9 mouse cellular contexts compared by ENCODE assay signal in the genomic region with DNA sequence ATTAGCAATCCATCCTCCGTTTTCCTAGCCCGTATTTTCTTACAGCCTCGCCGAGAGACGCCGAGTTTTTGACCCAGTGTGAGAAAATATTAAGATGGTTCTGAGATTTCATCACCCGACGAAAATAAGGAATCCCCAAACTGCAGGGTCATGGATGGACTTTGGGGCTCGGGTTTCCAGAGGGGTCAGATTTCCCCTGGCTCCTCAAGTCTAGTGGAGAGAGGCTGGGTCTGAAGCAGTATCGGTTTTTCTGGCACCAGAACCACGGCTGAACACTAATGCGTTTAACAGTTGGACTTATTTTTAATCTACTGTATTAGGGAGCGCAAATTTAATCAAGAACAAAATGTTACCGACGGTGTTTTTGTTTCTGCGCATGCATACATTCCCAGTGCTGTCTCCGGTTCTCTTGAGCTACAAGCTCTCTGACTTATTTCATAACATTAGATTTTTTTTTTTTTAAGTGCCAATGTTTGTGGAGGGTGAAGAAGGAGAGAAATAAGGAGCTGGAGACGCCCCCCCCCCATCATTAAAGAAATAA.
A peak's percentile ranks its signal among the peaks of the same experiment; 100 is the strongest.
DNase-seq lines count a peak whose midpoint lies in the region; ATAC-seq and TF ChIP-seq lines count a peak whose summit lies in the region.
"Had no signal": no experiment of that assay in that cellular context is flagged by ENCODE, and none has a peak within 500 bp of the region (broad histone marks: within the 10 kb centered on the region; RNA-seq: fewer than 3 reads in every experiment).

No protein-coding gene starts in this region.

- TF ChIP-seq CTCF in layer of hippocampus, adult 2 months (conservative IDR thresholded peaks at IDR 0.05): no peak
- no peak for TF ChIP-seq CTCF in gastrocnemius, adult 2 months (IDR thresholded peaks at IDR 0.05)

- H3K27me3 ChIP-seq in kidney, embryonic 15.5 days: no peaks in the 10 kb centered on the region
- H3K27me3 ChIP-seq in neural tube, embryonic 13.5 days: no peaks in the 10 kb centered on the region
- H3K27me3 ChIP-seq in forebrain, embryonic 16.5 days (replicated peaks; ENCODE audit: control insufficient read depth, insufficient read depth, low read length): no peaks in the 10 kb centered on the region
- H3K27me3 ChIP-seq: liver, embryonic 12.5 days had no signal

- no peaks in the 10 kb centered on the region for H3K36me3 ChIP-seq in kidney, embryonic 15.5 days
- H3K36me3 ChIP-seq in neural tube, embryonic 13.5 days: no peaks in the 10 kb centered on the region
- no peaks in the 10 kb centered on the region for H3K36me3 ChIP-seq in forebrain, embryonic 16.5 days (ENCODE audit: control insufficient read depth, insufficient read depth)
- H3K36me3 ChIP-seq: liver, embryonic 12.5 days had no signal

- no peaks in the 10 kb centered on the region for H3K9me3 ChIP-seq in kidney, embryonic 15.5 days (replicated peaks)
- H3K9me3 ChIP-seq in neural tube, embryonic 13.5 days: no peaks in the 10 kb centered on the region
- H3K9me3 ChIP-seq in forebrain, embryonic 16.5 days (ENCODE audit: control insufficient read depth, low read length): no peaks in the 10 kb centered on the region
- H3K9me3 ChIP-seq: liver, embryonic 12.5 days had no signal

- H3K4me1 ChIP-seq in kidney, embryonic 15.5 days: peaks cover 59% of the 10 kb centered on the region
- H3K4me1 ChIP-seq in neural tube, embryonic 13.5 days (replicated peaks): peaks cover 33% of the 10 kb centered on the region
- peaks cover 15% of the 10 kb centered on the region for H3K4me1 ChIP-seq in forebrain, embryonic 16.5 days (replicated peaks; ENCODE audit: control insufficient read depth, insufficient read depth, low read length)
- H3K4me1 ChIP-seq: liver, embryonic 12.5 days had no signal

- H3K4me3 ChIP-seq in layer of hippocampus, adult 2 months: peak overlapping the region; percentile 2; the same call in 1 of the 2 replicates
- peak overlapping the region; percentile 63 for H3K4me3 ChIP-seq in gastrocnemius, adult 2 months
- H3K4me3 ChIP-seq in kidney, embryonic 15.5 days (replicated peaks): peak overlapping the region; percentile 7; the same call in 1 of the 2 replicates
- no peak overlapping the region for H3K4me3 ChIP-seq in neural tube, embryonic 13.5 days
- no peak overlapping the region for H3K4me3 ChIP-seq in forebrain, embryonic 16.5 days (replicated peaks; ENCODE audit: low read length)
- H3K4me3 ChIP-seq: liver, embryonic 12.5 days had no signal

- DNase-seq in layer of hippocampus, adult 2 months (ENCODE audit: low spot score in 2 of 2): no peak
- no peak for DNase-seq in layer of hippocampus, postnatal 25 days (ENCODE audit: extremely low spot score in 1 of 2, low spot score in 1 of 2)
- peak; percentile 68 for DNase-seq in gastrocnemius, adult 2 months
- DNase-seq in left cerebral cortex, postnatal 36 days (ENCODE audit: low spot score in 2 of 2): no peak
- no peak for DNase-seq in cerebellum, adult 9-10 months

- H3K4me2 ChIP-seq in kidney, embryonic 15.5 days: peak overlapping the region; percentile 41
- no peak overlapping the region for H3K4me2 ChIP-seq in neural tube, embryonic 13.5 days
- no peak overlapping the region for H3K4me2 ChIP-seq in forebrain, embryonic 16.5 days (ENCODE audit: low read length)
- H3K4me2 ChIP-seq: liver, embryonic 12.5 days had no signal

- H3K9ac ChIP-seq in kidney, embryonic 15.5 days: no peak overlapping the region
- H3K9ac ChIP-seq in neural tube, embryonic 13.5 days: no peak overlapping the region
- no peak overlapping the region for H3K9ac ChIP-seq in forebrain, embryonic 16.5 days (replicated peaks; ENCODE audit: low read depth, low read length)
- H3K9ac ChIP-seq: liver, embryonic 12.5 days had no signal

- peak overlapping the region; percentile 81 for H3K27ac ChIP-seq in layer of hippocampus, adult 2 months
- peak overlapping the region; percentile 84 for H3K27ac ChIP-seq in gastrocnemius, adult 2 months
- peak overlapping the region; percentile 86 for H3K27ac ChIP-seq in kidney, embryonic 15.5 days
- H3K27ac ChIP-seq in neural tube, embryonic 13.5 days (replicated peaks): 0 out of 2 replicates have a peak overlapping the region, but pooled peaks have one; percentile 28
- no peak overlapping the region for H3K27ac ChIP-seq in forebrain, embryonic 16.5 days (ENCODE audit: low read length)
- H3K27ac ChIP-seq: liver, embryonic 12.5 days had no signal

- 0 out of 2 replicates have a peak, but pooled peaks have one; percentile 34 for ATAC-seq in kidney, embryonic 15.5 days (replicated peaks; ENCODE audit: low FRiP score)
- ATAC-seq in neural tube, embryonic 13.5 days (ENCODE audit: low read depth): no peak
- ATAC-seq in forebrain, embryonic 16.5 days: no peak
- ATAC-seq: liver, embryonic 12.5 days had no signal

- intact Hi-C loops in gastrocnemius, adult 2 months (cut with DNase I): no loop called here
- intact Hi-C loops in left cerebral cortex, postnatal 36 days (cut with DNase I): loop anchor here (5.0 kb wide), 1 partner anchor 76 kb away; a partner anchor contains a TSS

- 17% methylated on average over 18 of the region's 18 CpGs for WGBS in kidney, embryonic 15.5 days
- WGBS in neural tube, embryonic 13.5 days: 71% methylated on average over 18 of the region's 18 CpGs
- 74% methylated on average over 18 of the region's 18 CpGs for WGBS in forebrain, embryonic 16.5 days

Comparison
In these comparisons a context has a peak if more than half of its experiments do, and no peak if none do; other contexts are left out.
1. H3K4me3 ChIP-seq: peak in layer of hippocampus, adult 2 months (single experiment), gastrocnemius, adult 2 months (single experiment) and kidney, embryonic 15.5 days (single experiment); none in neural tube, embryonic 13.5 days (single experiment) and forebrain, embryonic 16.5 days (single experiment).